Mouse (Mus musculus) heart, embryonic 10.5 days (tissue): Measurements from ENCODE around the gene Rfx4. TPM values are rescaled to one million over a fixed set of nuclear protein-coding genes. Genes with fewer than 3 reads are reported as not detected.

Experiments used
- DNase-seq: peaks from one replicate; pipeline ENCODE4 v3.0.0-alpha.2; 2017; ENCODE audit warnings: low spot score
- H3K27ac ChIP-seq: fragments of 300-500 bp; sonication (generic); 2 replicates; pipeline ENCODE4 v1.5.1; 2016; ENCODE audit warnings: mild to moderate bottlenecking
- H3K27me3 ChIP-seq: fragments of 300-500 bp; sonication (generic); 2 replicates; pipeline ENCODE4 v1.6.1; 2016; ENCODE audit warnings: mild to moderate bottlenecking; ENCODE audit not compliant: poor library complexity, insufficient read depth, severe bottlenecking
- H3K36me3 ChIP-seq: fragments of 300-500 bp; sonication (generic); 2 replicates; pipeline ENCODE4 v1.6.1; 2016; ENCODE audit warnings: mild to moderate bottlenecking, moderate library complexity
- H3K4me1 ChIP-seq: fragments of 300-500 bp; sonication (generic); 2 replicates; pipeline ENCODE4 v1.6.1; 2016; ENCODE audit warnings: mild to moderate bottlenecking
- H3K4me3 ChIP-seq: fragments of 300-500 bp; sonication (generic); 2 replicates; pipeline ENCODE4 v1.5.1; 2016; ENCODE audit warnings: mild to moderate bottlenecking, moderate library complexity
- H3K9me3 ChIP-seq: fragments of 300-500 bp; sonication (generic); 2 replicates; pipeline ENCODE4 v1.6.1; 2016; ENCODE audit warnings: mild to moderate bottlenecking, moderate library complexity
- WGBS: fragments of 180-500 bp; shearing (Covaris S2); methylation state at CpG from one replicate; pipeline ENCODE4 v1.1.7; 2016; 5-methylcytosine and 5-hydroxymethylcytosine counted together
- polyA plus RNA-seq: library from polyadenylated mRNA; unstranded; fragments of >200 nt; fragmentation: Nextera tagmentation; extraction: Ambion mirVana; gene quantifications from 2 replicates; pipeline ENCODE4 v1.2.1, GENCODE M21; 2016

Rfx4 gene
- polyA plus RNA-seq, 1 experiment from 2014 or later: 0.36 TPM

DNA sequence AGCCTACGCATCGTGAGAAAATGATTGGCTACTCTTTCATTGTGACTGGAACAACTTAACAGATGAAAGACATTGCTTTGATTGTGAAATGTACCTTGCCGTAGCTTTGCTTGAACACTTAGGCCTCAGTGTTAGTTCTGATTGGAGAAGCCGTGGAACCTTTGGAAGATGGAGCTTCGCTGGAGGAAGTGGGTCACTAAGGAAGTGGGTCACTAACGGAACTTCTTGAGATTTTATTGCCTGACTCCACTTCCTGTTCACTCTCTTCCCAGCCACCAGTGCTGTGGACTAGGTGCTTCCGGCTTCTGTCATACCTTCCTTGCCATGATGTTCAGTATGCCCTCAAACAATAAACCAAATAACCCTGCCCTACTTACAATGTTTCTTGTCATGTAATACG lies 73.1 kb downstream of the Rfx4 start:
- peaks cover 7% of the 10 kb centered on the region for H3K4me1 ChIP-seq
- peaks cover 6% of the 10 kb centered on the region; the same call in 1 of the 2 replicates for H3K27me3 ChIP-seq
- DNase-seq: no peak
- H3K36me3 ChIP-seq: no peaks in the 10 kb centered on the region
- 78% methylated on average over 8 of the region's 8 CpGs for WGBS
- H3K4me3 ChIP-seq: no peak overlapping the region
- H3K9me3 ChIP-seq: no peaks in the 10 kb centered on the region
- H3K27ac ChIP-seq: no peak overlapping the region

DNA sequence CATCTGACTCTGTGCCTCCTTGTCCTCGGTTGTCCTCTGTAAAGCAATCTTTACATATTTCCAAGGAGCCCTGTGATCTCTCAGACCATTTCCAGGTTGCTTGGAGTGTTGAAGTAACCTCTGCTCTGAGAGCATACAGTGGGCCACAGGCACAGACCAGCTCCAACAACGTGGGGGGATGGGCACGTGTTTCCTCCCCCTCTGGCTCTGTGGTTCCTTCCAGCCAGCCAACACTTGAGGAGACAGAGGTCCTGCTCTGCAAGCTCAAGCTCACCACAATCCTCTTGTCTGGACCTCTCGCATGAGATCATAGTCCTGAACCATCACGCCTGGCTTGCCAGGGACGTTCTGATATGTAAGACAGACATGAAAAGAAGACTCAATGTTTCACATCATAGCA lies 79.7 kb downstream of the Rfx4 start:
- Histone ChIP-seq H3K36me3 (no peaks in the 10 kb centered on the region), H3K27me3 (peaks cover 24% of the 10 kb centered on the region), H3K4me3 (no peak overlapping the region), H3K4me1 (peaks cover 11% of the 10 kb centered on the region; the same call in 1 of the 2 replicates), H3K9me3 (no peaks in the 10 kb centered on the region), H3K27ac (no peak overlapping the region)
- 57% methylated on average over 6 of the region's 6 CpGs for WGBS
- DNase-seq: no peak

DNA sequence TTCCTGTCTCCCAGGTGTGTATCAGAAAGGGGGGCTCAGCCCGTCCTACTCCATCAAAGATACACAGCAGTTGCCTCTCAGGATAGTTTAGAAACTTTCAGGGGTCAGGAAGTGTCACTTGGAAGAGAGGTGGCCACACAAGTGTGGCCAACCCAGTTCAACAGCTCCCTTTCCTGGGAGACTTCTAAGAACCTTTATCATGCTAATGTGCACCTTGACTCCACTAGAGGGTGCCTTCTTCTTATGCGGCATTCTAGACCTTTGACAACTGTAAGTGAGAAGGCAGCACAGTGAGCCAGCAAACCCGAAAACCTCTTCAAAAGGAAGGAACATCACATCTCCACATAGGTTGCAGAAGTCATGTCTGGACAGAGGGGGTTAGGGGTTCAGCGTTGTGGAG lies 80.2 kb downstream of the Rfx4 start:
- no peak for DNase-seq
- H3K9me3 ChIP-seq: no peaks in the 10 kb centered on the region

DNA sequence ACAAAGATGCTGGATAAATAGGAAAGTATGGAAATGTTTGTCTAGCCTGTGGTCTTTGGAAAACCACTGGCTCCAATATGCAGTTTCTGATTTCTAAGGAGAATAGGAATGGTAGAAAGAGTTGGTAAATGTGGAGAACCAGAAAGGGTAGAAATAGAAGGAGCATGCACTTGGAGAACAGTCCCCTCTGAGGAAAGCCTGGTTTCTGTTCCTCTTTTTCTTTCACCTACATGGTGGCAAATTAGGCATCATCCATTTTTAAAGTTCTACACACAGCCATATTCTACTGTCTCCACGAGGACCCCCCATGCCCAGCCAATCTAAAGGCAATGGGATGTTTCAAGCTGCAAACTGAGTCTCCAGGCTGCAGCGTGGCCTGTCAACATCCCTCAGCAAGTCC lies 81.5 kb downstream of the Rfx4 start:
- Histone ChIP-seq H3K27me3 (peaks cover 25% of the 10 kb centered on the region), H3K4me3 (no peak overlapping the region), H3K36me3 (no peaks in the 10 kb centered on the region), H3K27ac (no peak overlapping the region), H3K9me3 (no peaks in the 10 kb centered on the region), H3K4me1 (peaks cover 15% of the 10 kb centered on the region; the same call in 1 of the 2 replicates)
- no peak for DNase-seq
- WGBS: 81% methylated on average over 2 of the region's 2 CpGs

More for the DNA sequence above, 80.2 kb downstream of the Rfx4 start:
- no peak overlapping the region for H3K27ac ChIP-seq
- H3K36me3 ChIP-seq: no peaks in the 10 kb centered on the region
- H3K4me3 ChIP-seq: no peak overlapping the region
- peaks cover 24% of the 10 kb centered on the region for H3K27me3 ChIP-seq
- H3K4me1 ChIP-seq: peaks cover 11% of the 10 kb centered on the region; the same call in 1 of the 2 replicates
- WGBS: 20% methylated on average over 4 of the region's 4 CpGs

DNA sequence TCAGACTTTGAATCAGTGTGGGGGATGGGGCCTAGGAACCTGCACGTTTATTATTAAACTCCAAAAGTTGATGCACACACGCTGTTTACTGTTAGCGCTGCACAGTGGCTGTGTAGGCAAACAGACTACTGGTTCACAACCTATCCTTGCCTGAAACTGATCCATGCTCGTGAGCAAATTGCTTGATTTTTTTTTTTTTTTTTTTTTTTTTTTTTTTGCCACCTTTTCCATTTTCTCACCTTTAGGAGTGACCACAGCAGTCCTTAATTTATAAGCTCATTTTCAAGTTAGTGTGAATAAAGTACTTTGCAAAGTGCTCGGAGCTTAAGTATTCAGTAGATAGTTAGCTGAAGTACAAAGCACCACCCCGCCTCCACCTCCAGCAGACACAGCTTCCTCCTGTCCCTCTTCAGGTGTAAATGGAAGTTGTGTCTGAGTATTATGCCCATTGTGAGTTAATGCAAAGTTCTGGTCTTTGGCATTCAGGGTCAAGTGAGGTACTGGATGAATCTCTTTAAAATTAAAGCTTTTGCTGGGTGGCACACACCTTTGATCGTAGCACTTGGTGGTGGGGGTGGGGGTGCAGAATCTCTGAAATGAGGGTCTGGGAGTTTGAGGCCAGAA lies 83.1 kb downstream of the Rfx4 start:
- 51% methylated on average over 7 of the region's 7 CpGs for WGBS
- Histone ChIP-seq H3K4me3 (no peak overlapping the region), H3K27me3 (peaks cover 35% of the 10 kb centered on the region), H3K4me1 (peaks cover 15% of the 10 kb centered on the region; the same call in 1 of the 2 replicates), H3K27ac (no peak overlapping the region), H3K36me3 (no peaks in the 10 kb centered on the region), H3K9me3 (no peaks in the 10 kb centered on the region)
- DNase-seq: no peak

DNA sequence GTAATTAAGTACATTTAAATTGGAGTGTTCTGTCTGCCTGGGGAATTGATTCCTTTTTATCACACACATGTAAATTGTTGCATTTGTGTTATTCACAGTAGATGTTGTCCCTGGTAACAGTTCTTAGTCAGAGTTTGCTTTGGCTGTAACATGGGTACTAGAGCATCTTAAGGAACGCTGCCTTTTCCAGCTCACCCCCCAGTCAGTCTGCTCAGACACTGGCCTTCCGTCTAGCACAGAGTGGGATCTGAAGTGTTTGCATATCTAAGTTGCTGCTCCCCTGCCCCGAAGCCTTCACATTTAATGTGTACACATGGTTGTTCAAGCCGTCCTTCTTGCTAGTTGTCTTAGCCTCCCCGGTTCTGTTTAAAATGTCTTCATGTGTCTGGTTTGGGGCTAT lies 90.8 kb downstream of the Rfx4 start:
- no peak overlapping the region for H3K4me3 ChIP-seq
- H3K27me3 ChIP-seq: peaks cover 33% of the 10 kb centered on the region
- DNase-seq: no peak
- H3K4me1 ChIP-seq: 0 out of 2 replicates have a peak, but pooled peaks cover 4% of the 10 kb centered on the region
- no peaks in the 10 kb centered on the region for H3K9me3 ChIP-seq
- no peaks in the 10 kb centered on the region for H3K36me3 ChIP-seq
- no peak overlapping the region for H3K27ac ChIP-seq
- WGBS: 70% methylated on average over 5 of the region's 5 CpGs

DNA sequence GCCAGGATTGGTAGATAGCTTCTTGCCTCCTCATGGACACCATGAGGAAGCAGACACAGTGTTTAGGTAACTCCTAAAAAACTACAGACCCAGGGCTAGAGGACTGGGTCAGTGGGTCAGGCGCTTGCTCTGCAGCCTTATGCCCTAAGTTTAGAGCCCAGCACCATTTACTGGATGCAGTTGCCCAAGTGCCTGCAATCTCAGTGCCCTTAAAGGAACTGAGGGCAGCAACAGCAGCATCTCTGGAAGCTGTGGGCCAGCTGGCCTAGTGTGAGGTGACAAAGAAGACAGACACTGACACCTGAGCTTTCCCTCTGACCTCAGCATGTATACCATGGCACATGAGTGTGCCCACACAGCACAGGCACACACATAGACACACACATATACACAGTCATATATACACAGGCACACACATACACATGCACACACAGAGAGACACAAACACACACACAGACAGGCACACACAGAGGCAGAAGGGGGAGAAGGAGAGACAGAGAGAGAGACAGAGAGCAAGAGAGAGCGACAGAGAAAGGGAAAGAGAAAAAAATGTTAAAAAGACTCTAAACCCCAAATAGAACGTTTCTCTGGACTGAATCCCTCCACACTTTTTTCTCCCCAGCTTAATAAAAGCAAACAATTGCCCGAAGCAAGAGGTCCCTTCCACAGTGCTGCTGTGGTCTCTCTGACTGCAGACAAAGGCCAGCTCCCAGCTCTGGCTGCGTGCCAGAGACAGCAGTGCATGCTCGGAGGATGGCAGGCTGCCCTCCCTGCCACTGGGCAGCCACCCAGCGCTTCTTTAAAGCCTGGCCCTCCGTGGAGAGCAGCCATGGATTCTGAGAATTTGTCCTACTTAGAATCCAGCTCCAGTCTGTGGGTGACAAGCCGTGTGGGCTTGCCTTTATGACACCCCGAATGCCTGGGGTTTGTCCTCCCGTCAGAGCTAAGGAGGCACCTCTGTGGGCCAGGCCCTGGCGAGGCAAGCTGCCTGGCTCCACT lies 96.4 kb downstream of the Rfx4 start:
- no peak for DNase-seq
- 61% methylated on average over 12 of the region's 12 CpGs for WGBS
- peak overlapping the region; percentile 30 for H3K27ac ChIP-seq

DNA sequence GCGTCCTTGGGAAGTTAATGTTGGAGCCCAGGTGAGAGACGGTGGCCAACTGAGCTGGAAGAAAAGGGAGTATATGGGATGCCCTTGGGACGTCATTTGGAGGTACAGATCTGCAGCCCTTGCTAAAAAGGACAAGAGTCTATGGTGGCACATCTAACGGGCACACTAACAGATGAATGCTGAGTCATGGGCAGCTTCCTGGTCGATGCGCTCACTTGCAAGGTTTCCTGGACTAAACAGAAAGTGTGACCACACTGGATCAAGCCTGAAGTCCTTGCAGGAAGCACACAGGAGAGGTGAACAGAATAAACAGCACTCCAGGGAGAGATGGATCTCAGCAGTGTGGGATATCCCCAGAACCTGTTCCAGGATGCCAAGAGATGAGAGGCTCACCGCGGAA lies 98.2 kb downstream of the Rfx4 start:
- Histone ChIP-seq H3K36me3 (no peaks in the 10 kb centered on the region), H3K4me1 (peaks cover 26% of the 10 kb centered on the region), H3K27ac (no peak overlapping the region), H3K4me3 (no peak overlapping the region), H3K9me3 (no peaks in the 10 kb centered on the region), H3K27me3 (peaks cover 63% of the 10 kb centered on the region)
- no peak for DNase-seq
- WGBS: 86% methylated on average over 8 of the region's 8 CpGs

More for the DNA sequence above, 96.4 kb downstream of the Rfx4 start:
- no peak overlapping the region for H3K4me3 ChIP-seq
- H3K27me3 ChIP-seq: peaks cover 59% of the 10 kb centered on the region
- H3K9me3 ChIP-seq: no peaks in the 10 kb centered on the region
- H3K36me3 ChIP-seq: no peaks in the 10 kb centered on the region
- peaks cover 19% of the 10 kb centered on the region for H3K4me1 ChIP-seq

DNA sequence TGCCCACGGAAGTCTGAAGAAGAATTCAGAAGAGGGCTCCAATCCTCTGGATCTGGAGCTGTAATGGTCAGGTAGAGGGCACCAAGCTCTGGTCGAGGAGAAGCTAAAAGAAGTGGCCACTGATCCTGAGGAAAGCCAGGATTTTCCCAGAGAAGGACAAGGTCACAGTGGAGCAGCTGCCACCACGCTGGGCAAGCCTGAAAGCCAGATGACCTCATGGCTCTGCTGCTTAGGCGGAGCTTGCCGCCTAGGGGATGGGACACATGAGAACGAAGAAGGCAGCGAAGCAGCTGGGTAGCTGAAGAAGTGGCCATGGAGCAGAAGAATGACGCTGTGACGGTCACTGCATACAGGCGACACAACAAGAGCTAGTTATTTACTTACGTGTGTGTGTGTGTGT lies 99.6 kb downstream of the Rfx4 start:
- WGBS: 62% methylated on average over 11 of the region's 11 CpGs
- Histone ChIP-seq H3K27ac (no peak overlapping the region), H3K27me3 (peaks cover 71% of the 10 kb centered on the region)

DNA sequence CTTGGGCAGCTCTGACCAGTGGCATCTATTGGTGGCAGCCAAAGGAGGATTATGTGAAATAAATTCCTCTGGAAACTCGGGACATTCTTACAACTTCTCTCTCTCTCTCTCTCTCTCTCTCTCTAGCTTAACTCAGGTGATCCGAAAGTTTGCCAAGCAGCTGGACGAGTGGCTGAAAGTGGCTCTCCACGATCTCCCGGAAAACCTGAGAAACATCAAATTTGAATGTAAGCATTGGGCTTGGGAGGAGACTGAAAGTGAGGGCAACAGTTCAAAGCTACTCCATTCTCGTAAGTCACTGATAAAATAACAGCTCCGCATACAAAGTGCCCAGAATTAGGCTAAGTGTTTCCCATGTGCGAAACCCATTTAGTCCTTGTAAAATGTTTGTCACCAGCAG lies 102.5 kb downstream of the Rfx4 start:
- peaks cover 74% of the 10 kb centered on the region for H3K27me3 ChIP-seq
- H3K9me3 ChIP-seq: no peaks in the 10 kb centered on the region
- no peaks in the 10 kb centered on the region for H3K36me3 ChIP-seq
- H3K4me1 ChIP-seq: peaks cover 13% of the 10 kb centered on the region
- no peak overlapping the region for H3K4me3 ChIP-seq
- DNase-seq: no peak
- 32% methylated on average over 8 of the region's 8 CpGs for WGBS
- H3K27ac ChIP-seq: no peak overlapping the region

More for the DNA sequence above, 99.6 kb downstream of the Rfx4 start:
- Histone ChIP-seq H3K4me1 (peaks cover 26% of the 10 kb centered on the region), H3K36me3 (no peaks in the 10 kb centered on the region), H3K9me3 (no peaks in the 10 kb centered on the region), H3K4me3 (no peak overlapping the region)
- DNase-seq: no peak

DNA sequence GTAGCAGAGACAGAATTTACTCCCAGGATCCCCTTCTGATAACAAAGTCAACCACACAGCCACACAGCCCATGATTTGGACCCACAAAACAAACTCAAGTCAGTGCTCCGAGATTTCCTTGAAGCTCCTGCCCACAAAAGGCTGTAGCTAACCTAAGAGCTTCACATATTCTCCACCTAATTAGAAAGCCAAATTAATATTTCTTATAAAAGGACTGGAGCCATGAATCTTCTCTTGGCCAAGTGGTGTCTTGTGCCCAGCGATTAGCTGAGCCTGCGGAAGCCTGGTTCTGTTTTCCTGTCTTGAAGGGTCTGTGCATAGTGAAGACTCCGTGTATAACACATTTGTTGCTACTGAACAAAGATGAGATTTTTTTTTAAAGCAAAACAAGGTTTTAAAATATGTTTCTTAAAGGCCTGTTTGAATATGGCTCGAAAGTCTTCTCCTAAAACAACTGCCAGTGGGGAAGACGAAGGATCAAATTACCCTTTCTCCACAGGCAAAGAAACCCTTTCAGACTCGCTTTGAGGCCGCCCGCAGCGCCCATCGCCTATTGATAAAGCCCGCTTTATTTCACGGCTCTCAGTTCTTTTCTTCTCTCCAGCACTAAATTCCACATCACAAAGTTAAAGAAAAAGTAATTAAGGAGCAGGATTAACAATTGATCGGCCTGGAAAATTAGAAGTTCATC lies 103.1 kb downstream of the Rfx4 start:
- Histone ChIP-seq H3K4me3 (no peak overlapping the region), H3K4me1 (peaks cover 13% of the 10 kb centered on the region), H3K36me3 (no peaks in the 10 kb centered on the region), H3K9me3 (no peaks in the 10 kb centered on the region), H3K27me3 (peaks cover 74% of the 10 kb centered on the region), H3K27ac (no peak overlapping the region)
- DNase-seq: no peak
- WGBS: 14% methylated on average over 14 of the region's 14 CpGs

DNA sequence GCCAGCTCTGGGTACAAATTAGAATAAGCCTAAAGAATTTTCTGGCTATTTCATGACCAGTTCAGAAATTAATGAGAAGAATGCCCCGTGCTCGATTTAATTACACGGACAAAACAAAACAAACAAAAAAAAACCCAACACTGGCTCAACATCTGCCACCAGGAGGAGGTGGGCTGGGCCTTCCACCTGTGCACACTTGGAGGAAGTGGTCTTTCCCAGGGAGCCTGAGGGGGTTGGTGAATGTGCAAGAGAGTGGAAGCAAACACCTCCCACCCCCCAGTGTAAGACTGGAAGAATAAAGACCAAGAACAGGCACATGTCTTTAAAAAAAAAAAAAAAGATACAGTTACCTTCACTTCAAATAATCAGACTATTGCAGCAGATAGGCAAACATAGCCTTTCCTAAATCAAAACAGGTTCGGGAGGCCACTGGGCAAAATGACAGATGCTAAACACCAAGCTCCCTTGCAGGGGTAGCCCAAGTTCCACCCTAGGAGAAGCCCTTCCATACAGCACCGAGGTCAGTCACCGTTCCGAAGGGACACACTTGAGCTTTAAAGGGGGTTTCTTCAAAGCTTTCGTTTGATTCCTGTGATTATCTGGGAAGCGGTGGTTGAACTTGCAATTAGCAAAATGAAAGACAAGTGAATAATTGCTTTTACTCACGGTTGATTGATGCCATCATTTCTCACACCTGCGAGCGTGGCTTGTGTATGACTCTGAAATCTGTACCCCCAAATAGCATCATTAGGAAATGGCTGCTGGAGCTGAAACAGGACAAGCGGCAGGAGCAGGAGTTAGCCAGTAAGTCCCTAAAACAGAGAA lies 103.9 kb downstream of the Rfx4 start:
- H3K4me1 ChIP-seq: peaks cover 13% of the 10 kb centered on the region
- DNase-seq: no peak
- no peak overlapping the region for H3K4me3 ChIP-seq
- H3K27me3 ChIP-seq: peaks cover 78% of the 10 kb centered on the region
- H3K9me3 ChIP-seq: no peaks in the 10 kb centered on the region
- 58% methylated on average over 13 of the region's 13 CpGs for WGBS
- H3K27ac ChIP-seq: no peak overlapping the region
- no peaks in the 10 kb centered on the region for H3K36me3 ChIP-seq
